Mouse (Mus musculus): ENCODE results near the gene Olfr543.

GRCm38 (mm10) chr7:102486105-102486504, 4.6 kb upstream of the Olfr543 start:
- no peak for TF ChIP-seq CTCF (IDR thresholded peaks at IDR 0.05; ENCODE audit: insufficient read depth, low read length)
- no peak for TF ChIP-seq POLR2A (IDR thresholded peaks at IDR 0.05; ENCODE audit: borderline replicate concordance, extremely low read depth, low read depth, low read length)

Data from lung, adult 2 months (tissue).